Mouse (Mus musculus) liver, embryonic 14.5 days (tissue): ENCODE data around the gene Sap18b. TPM values are rescaled to one million over a fixed set of nuclear protein-coding genes. Genes with fewer than 3 reads are reported as not detected.

Experiments
- ATAC-seq: fragments of 200-750 bp; cut with Nextera tagmentation; 2 replicates; pipeline ENCODE4 v1.8.0; 2017; ENCODE audit warnings: moderate number of reproducible peaks, mild to moderate bottlenecking, moderate library complexity; ENCODE audit not compliant: insufficient read depth
- DNase-seq, 3 experiments: peaks; one replicate each; pipeline ENCODE4 v3.0.0-alpha.2; 2012 to 2013; ENCODE audit warnings: low read depth in 3 of 3, low spot score in 3 of 3
- H3K27ac ChIP-seq: fragments of 300-500 bp; sonication (generic); 2 replicates; pipeline ENCODE4 v1.5.1; 2014; ENCODE audit warnings: moderate library complexity, mild to moderate bottlenecking, control low read depth, inconsistent platforms
- H3K27me3 ChIP-seq: fragments of 300-500 bp; sonication (generic); 2 replicates; pipeline ENCODE4 v1.6.1; 2014; ENCODE audit warnings: mild to moderate bottlenecking, low read length, moderate library complexity; ENCODE audit not compliant: control insufficient read depth, insufficient read depth
- H3K36me3 ChIP-seq: fragments of 300-500 bp; sonication (generic); replicated peaks from 2 replicates; pipeline ENCODE4 v1.6.1; 2014; ENCODE audit warnings: low read depth; ENCODE audit not compliant: control insufficient read depth, insufficient read depth
- H3K4me1 ChIP-seq, 2 experiments: fragments of 200-500 bp in 1 of 2; fragments of 300-500 bp in 1 of 2; sonication (generic) in 1 of 2; replicated peaks; 2 replicates each; pipeline ENCODE4 v1.6.1; 2012 to 2014; ENCODE audit warnings: antibody characterized with exemption in 1 of 2, inconsistent platforms in 1 of 2, low read length in 1 of 2; ENCODE audit not compliant: control insufficient read depth in 2 of 2, insufficient read depth in 2 of 2
- H3K4me2 ChIP-seq: fragments of 300-500 bp; sonication (generic); 2 replicates; pipeline ENCODE4 v1.6.1; 2014; ENCODE audit warnings: low read depth, mild to moderate bottlenecking, control low read depth, moderate library complexity
- H3K4me3 ChIP-seq, 2 experiments: fragments of 200-500 bp in 1 of 2; fragments of 300-500 bp in 1 of 2; sonication (generic) in 1 of 2; 2 replicates each; pipeline ENCODE4 v1.5.1; 2012 to 2014; ENCODE audit warnings: low read depth in 2 of 2, low read length in 2 of 2, mild to moderate bottlenecking in 2 of 2, control low read depth in 1 of 2, inconsistent platforms in 1 of 2, moderate library complexity in 1 of 2; ENCODE audit not compliant: insufficient read depth in 1 of 2
- H3K9ac ChIP-seq: fragments of 300-500 bp; sonication (generic); replicated peaks from 2 replicates; pipeline ENCODE4 v1.6.1; 2014; ENCODE audit warnings: mild to moderate bottlenecking, control low read depth, moderate library complexity
- H3K9me3 ChIP-seq: fragments of 300-500 bp; sonication (generic); 2 replicates; pipeline ENCODE4 v1.6.1; 2016; ENCODE audit warnings: low read length, mixed read lengths; ENCODE audit not compliant: control insufficient read depth
- CTCF ChIP-seq: IDR thresholded peaks from 2 replicates; pipeline ENCODE4 v1.5.1; 2016; ENCODE audit warnings: antibody characterized with exemption, low read depth, control low read depth
- EP300 ChIP-seq: IDR thresholded peaks from 2 replicates; pipeline ENCODE4 v1.6.1; 2016; ENCODE audit warnings: antibody characterized with exemption, low read depth
- WGBS: fragments of 180-500 bp; shearing (Covaris S2); extraction: QIAGEN DNeasy Blood & Tissue Kit; methylation state at CpG from one replicate; pipeline ENCODE4 v1.1.7; 2014; ENCODE audit not compliant: insufficient replicate concordance; 5-methylcytosine and 5-hydroxymethylcytosine counted together
- polyA plus RNA-seq, 2 experiments: library from polyadenylated mRNA; depleted of rRNA in 1 of 2; stranded (reverse) in 1 of 2; unstranded in 1 of 2; fragments of >200 nt; fragmentation: Nextera tagmentation in 1 of 2; extraction: Ambion mirVana in 1 of 2; gene quantifications; 2 replicates each; pipeline versions ENCODE4 v1.2.1 to v1.2.3; 2012 to 2014

Gene Sap18b
- polyA plus RNA-seq, 2 experiments: 75.6 to 247 TPM

GRCm38 (mm10) chr8:95799117-95799516, 26.0 kb upstream of the Sap18b start:
- H3K4me2 ChIP-seq: no peak overlapping the region
- no peak for TF ChIP-seq EP300
- TF ChIP-seq CTCF: no peak
- H3K9me3 ChIP-seq: no peaks in the 10 kb centered on the region
- peaks cover 0 to 13% of the 10 kb centered on the region in 2 experiments; a peak in 3 of 4 replicates for H3K4me1 ChIP-seq
- H3K4me3 ChIP-seq: no peak overlapping the region
- H3K9ac ChIP-seq: no peak overlapping the region
- 83% methylated on average over 6 of the region's 6 CpGs for WGBS
- no peak overlapping the region for H3K27ac ChIP-seq
- ATAC-seq (no peak), DNase-seq (no peak)
- H3K36me3 ChIP-seq: peaks cover 15% of the 10 kb centered on the region
- H3K27me3 ChIP-seq: no peaks in the 10 kb centered on the region

GRCm38 (mm10) chr8:95799891-95800290, 25.3 kb upstream of the Sap18b start:
- 76% methylated on average over 1 of the region's 1 CpGs for WGBS
- H3K4me1 ChIP-seq: peaks cover 0 to 15% of the 10 kb centered on the region in 2 experiments; a peak in 3 of 4 replicates
- no peak overlapping the region for H3K27ac ChIP-seq

GRCm38 (mm10) chr8:95800353-95800752, 24.8 kb upstream of the Sap18b start:
- no peaks in the 10 kb centered on the region for H3K27me3 ChIP-seq
- TF ChIP-seq EP300: no peak
- TF ChIP-seq CTCF: no peak
- 64% methylated on average over 3 of the region's 3 CpGs for WGBS

More at GRCm38 (mm10) chr8:95799891-95800290, 25.3 kb upstream of the Sap18b start:
- no peaks in the 10 kb centered on the region for H3K27me3 ChIP-seq
- no peak overlapping the region for H3K4me3 ChIP-seq
- ATAC-seq (no peak), DNase-seq (no peak)
- no peaks in the 10 kb centered on the region for H3K9me3 ChIP-seq
- no peak overlapping the region for H3K4me2 ChIP-seq
- TF ChIP-seq CTCF (no peak), EP300 (no peak)
- no peak overlapping the region for H3K9ac ChIP-seq
- peaks cover 15% of the 10 kb centered on the region for H3K36me3 ChIP-seq

GRCm38 (mm10) chr8:95801476-95802064, 23.6 kb upstream of the Sap18b start:
- Histone ChIP-seq H3K27me3 (no peaks in the 10 kb centered on the region), H3K4me2 (no peak overlapping the region), H3K9me3 (no peaks in the 10 kb centered on the region), H3K9ac (no peak overlapping the region), H3K4me3 (no peak overlapping the region), H3K4me1 (peaks cover 6 to 28% of the 10 kb centered on the region in 2 experiments), H3K36me3 (peaks cover 15% of the 10 kb centered on the region), H3K27ac (no peak overlapping the region)
- 84% methylated on average over 1 of the region's 1 CpGs for WGBS
- DNase-seq (no peak), ATAC-seq (no peak)
- TF ChIP-seq EP300: no peak
- TF ChIP-seq CTCF: no peak

More at GRCm38 (mm10) chr8:95800353-95800752, 24.8 kb upstream of the Sap18b start:
- Histone ChIP-seq H3K4me2 (no peak overlapping the region), H3K9ac (no peak overlapping the region), H3K36me3 (peaks cover 15% of the 10 kb centered on the region), H3K27ac (no peak overlapping the region), H3K9me3 (no peaks in the 10 kb centered on the region), H3K4me3 (no peak overlapping the region), H3K4me1 (peaks cover under 1 to 19% of the 10 kb centered on the region in 2 experiments; a peak in 3 of 4 replicates)
- no peak for ATAC-seq
- DNase-seq: no peak

- Histone ChIP-seq H3K36me3 (peaks cover 15% of the 10 kb centered on the region), H3K27me3 (no peaks in the 10 kb centered on the region), H3K9me3 (no peaks in the 10 kb centered on the region), H3K27ac (no peak overlapping the region), H3K4me2 (no peak overlapping the region), H3K4me3 (no peak overlapping the region), H3K9ac (no peak overlapping the region), H3K4me1 (peaks cover 6 to 28% of the 10 kb centered on the region in 2 experiments)
- ATAC-seq (no peak), DNase-seq (no peak)
- no peak for TF ChIP-seq CTCF
- TF ChIP-seq EP300: no peak
- 55% methylated on average over 8 of the region's 8 CpGs for whole genome bisulfite sequencing
Measured at GRCm38 (mm10) chr8:95802231-95802630, 22.9 kb upstream of the Sap18b start.
